Mouse (Mus musculus): Measurements from ENCODE around the gene Ddr2. TPM values are rescaled to one million over a fixed set of nuclear protein-coding genes. Genes with fewer than 3 reads are reported as not detected.
"Not testable (repeated sequence)": the region's sequence is repeated elsewhere in the genome, so short reads cannot be mapped to it uniquely, and the experiment has no call there.

The Ddr2 gene
- polyA plus RNA-seq, 1 experiment from 2014 or later, result 85.2 TPM

GRCm38 (mm10) chr1:170008432-170009220 lies 101.9 kb downstream of the Ddr2 start:
- Histone ChIP-seq H3K4me3 (ENCODE audit: low read depth, low read length) (no peak overlapping the region), H3K36me3 (ENCODE audit: control insufficient read depth, insufficient read depth, low read length) (peaks cover 22% of the 10 kb centered on the region), H3K27me3 (replicated peaks; ENCODE audit: control insufficient read depth, insufficient read depth, low read length) (no peaks in the 10 kb centered on the region), H3K9ac (ENCODE audit: low read depth, low read length) (no peak overlapping the region), H3K27ac (replicated peaks; ENCODE audit: low read depth, low read length) (no peak overlapping the region), H3K4me2 (ENCODE audit: low read depth, low read length) (no peak overlapping the region), H3K9me3 (ENCODE audit: control insufficient read depth, low read length) (no peaks in the 10 kb centered on the region), H3K4me1 (ENCODE audit: control insufficient read depth, insufficient read depth, low read length) (no peaks in the 10 kb centered on the region)
- 83% methylated on average over 13 of the region's 13 CpGs for WGBS
- no peak for ATAC-seq (ENCODE audit: low read depth)
- no peak for DNase-seq (ENCODE audit: low spot score)

- Histone ChIP-seq H3K9ac (ENCODE audit: low read depth, low read length) (no peak overlapping the region), H3K36me3 (ENCODE audit: control insufficient read depth, insufficient read depth, low read length) (peaks cover 37% of the 10 kb centered on the region), H3K9me3 (ENCODE audit: control insufficient read depth, low read length) (no peaks in the 10 kb centered on the region), H3K27me3 (replicated peaks; ENCODE audit: control insufficient read depth, insufficient read depth, low read length) (no peaks in the 10 kb centered on the region), H3K4me1 (ENCODE audit: control insufficient read depth, insufficient read depth, low read length) (no peaks in the 10 kb centered on the region), H3K27ac (replicated peaks; ENCODE audit: low read depth, low read length) (no peak overlapping the region), H3K4me2 (ENCODE audit: low read depth, low read length) (no peak overlapping the region), H3K4me3 (ENCODE audit: low read depth, low read length) (no peak overlapping the region)
- 50% methylated on average over 5 of the region's 5 CpGs for WGBS
- peak; percentile 44 for DNase-seq (ENCODE audit: low spot score)
- ATAC-seq (ENCODE audit: low read depth), result no peak
Measured at GRCm38 (mm10) chr1:170006516-170006915, 104.0 kb downstream of the Ddr2 start.

GRCm38 (mm10) chr1:170005297-170005696 lies 105.3 kb downstream of the Ddr2 start:
- peaks cover 47% of the 10 kb centered on the region for H3K36me3 ChIP-seq (ENCODE audit: control insufficient read depth, insufficient read depth, low read length)
- DNase-seq (ENCODE audit: low spot score) (no peak), ATAC-seq (ENCODE audit: low read depth) (no peak)
- no peak overlapping the region for H3K4me2 ChIP-seq (ENCODE audit: low read depth, low read length)
- no peaks in the 10 kb centered on the region for H3K9me3 ChIP-seq (ENCODE audit: control insufficient read depth, low read length)
- no peak overlapping the region for H3K9ac ChIP-seq (ENCODE audit: low read depth, low read length)
- no peaks in the 10 kb centered on the region for H3K27me3 ChIP-seq (replicated peaks; ENCODE audit: control insufficient read depth, insufficient read depth, low read length)
- H3K4me3 ChIP-seq (ENCODE audit: low read depth, low read length), result no peak overlapping the region
- WGBS, result 72% methylated on average over 3 of the region's 3 CpGs
- H3K4me1 ChIP-seq (ENCODE audit: control insufficient read depth, insufficient read depth, low read length), result no peaks in the 10 kb centered on the region
- no peak overlapping the region for H3K27ac ChIP-seq (replicated peaks; ENCODE audit: low read depth, low read length)

GRCm38 (mm10) chr1:169993901-169994300 lies 116.7 kb downstream of the Ddr2 start:
- H3K4me1 ChIP-seq (ENCODE audit: control insufficient read depth, insufficient read depth, low read length); H3K27ac ChIP-seq (replicated peaks; ENCODE audit: low read depth, low read length); H3K4me2 ChIP-seq (ENCODE audit: low read depth, low read length); H3K9ac ChIP-seq (ENCODE audit: low read depth, low read length); DNase-seq (ENCODE audit: low spot score); ATAC-seq (ENCODE audit: low read depth); H3K9me3 ChIP-seq (ENCODE audit: control insufficient read depth, low read length); H3K4me3 ChIP-seq (ENCODE audit: low read depth, low read length); H3K27me3 ChIP-seq (replicated peaks; ENCODE audit: control insufficient read depth, insufficient read depth, low read length): not testable (repeated sequence)
- WGBS, result 93% methylated on average over 6 of the region's 6 CpGs
- peaks cover 56% of the 10 kb centered on the region for H3K36me3 ChIP-seq (ENCODE audit: control insufficient read depth, insufficient read depth, low read length)

- Histone ChIP-seq H3K9ac (ENCODE audit: low read depth, low read length) (no peak overlapping the region), H3K36me3 (ENCODE audit: control insufficient read depth, insufficient read depth, low read length) (peaks cover 52% of the 10 kb centered on the region), H3K4me2 (ENCODE audit: low read depth, low read length) (no peak overlapping the region), H3K27me3 (replicated peaks; ENCODE audit: control insufficient read depth, insufficient read depth, low read length) (no peaks in the 10 kb centered on the region), H3K27ac (replicated peaks; ENCODE audit: low read depth, low read length) (peak overlapping the region; percentile 41; the same call in 1 of the 2 replicates), H3K4me1 (ENCODE audit: control insufficient read depth, insufficient read depth, low read length) (no peaks in the 10 kb centered on the region), H3K9me3 (ENCODE audit: control insufficient read depth, low read length) (no peaks in the 10 kb centered on the region), H3K4me3 (ENCODE audit: low read depth, low read length) (no peak overlapping the region)
- ATAC-seq (ENCODE audit: low read depth) (peak; percentile 65; the same call in 1 of the 2 replicates), DNase-seq (ENCODE audit: low spot score) (peak; percentile 80)
- WGBS, result 30% methylated on average over 1 of the region's 1 CpGs
Measured at GRCm38 (mm10) chr1:169986166-169986565, 124.4 kb downstream of the Ddr2 start.

GRCm38 (mm10) chr1:169977621-169978020 lies 132.9 kb downstream of the Ddr2 start:
- Histone ChIP-seq H3K27me3 (replicated peaks; ENCODE audit: control insufficient read depth, insufficient read depth, low read length) (no peaks in the 10 kb centered on the region), H3K4me1 (ENCODE audit: control insufficient read depth, insufficient read depth, low read length) (no peaks in the 10 kb centered on the region), H3K4me3 (ENCODE audit: low read depth, low read length) (no peak overlapping the region), H3K27ac (replicated peaks; ENCODE audit: low read depth, low read length) (no peak overlapping the region), H3K9me3 (ENCODE audit: control insufficient read depth, low read length) (no peaks in the 10 kb centered on the region), H3K4me2 (ENCODE audit: low read depth, low read length) (no peak overlapping the region), H3K36me3 (ENCODE audit: control insufficient read depth, insufficient read depth, low read length) (peaks cover 54% of the 10 kb centered on the region), H3K9ac (ENCODE audit: low read depth, low read length) (no peak overlapping the region)
- 91% methylated on average over 4 of the region's 4 CpGs for WGBS
- DNase-seq (ENCODE audit: low spot score), result no peak
- no peak for ATAC-seq (ENCODE audit: low read depth)

- DNase-seq (ENCODE audit: low spot score) (no peak), ATAC-seq (ENCODE audit: low read depth) (no peak)
- H3K4me2 ChIP-seq (ENCODE audit: low read depth, low read length), result no peak overlapping the region
- peaks cover 10% of the 10 kb centered on the region; the same call in 1 of the 2 replicates for H3K4me1 ChIP-seq (ENCODE audit: control insufficient read depth, insufficient read depth, low read length)
- H3K36me3 ChIP-seq (ENCODE audit: control insufficient read depth, insufficient read depth, low read length), result peaks cover 30% of the 10 kb centered on the region
- no peak overlapping the region for H3K27ac ChIP-seq (replicated peaks; ENCODE audit: low read depth, low read length)
- H3K27me3 ChIP-seq (replicated peaks; ENCODE audit: control insufficient read depth, insufficient read depth, low read length), result no peaks in the 10 kb centered on the region
- WGBS, result 77% methylated on average over 2 of the region's 2 CpGs
- no peak overlapping the region for H3K4me3 ChIP-seq (ENCODE audit: low read depth, low read length)
- no peak overlapping the region for H3K9ac ChIP-seq (ENCODE audit: low read depth, low read length)
- no peaks in the 10 kb centered on the region for H3K9me3 ChIP-seq (ENCODE audit: control insufficient read depth, low read length)
Measured at GRCm38 (mm10) chr1:169971998-169972397, 138.6 kb downstream of the Ddr2 start.

GRCm38 (mm10) chr1:169970936-169971335 lies 139.6 kb downstream of the Ddr2 start:
- ATAC-seq (ENCODE audit: low read depth) (no peak), DNase-seq (ENCODE audit: low spot score) (no peak)
- H3K36me3 ChIP-seq (ENCODE audit: control insufficient read depth, insufficient read depth, low read length), result peaks cover 28% of the 10 kb centered on the region; the same call in 1 of the 2 replicates
- H3K27ac ChIP-seq (replicated peaks; ENCODE audit: low read depth, low read length), result no peak overlapping the region
- H3K4me1 ChIP-seq (ENCODE audit: control insufficient read depth, insufficient read depth, low read length), result peaks cover 10% of the 10 kb centered on the region; the same call in 1 of the 2 replicates
- H3K27me3 ChIP-seq (replicated peaks; ENCODE audit: control insufficient read depth, insufficient read depth, low read length), result no peaks in the 10 kb centered on the region
- 90% methylated on average over 4 of the region's 4 CpGs for WGBS
- no peak overlapping the region for H3K4me3 ChIP-seq (ENCODE audit: low read depth, low read length)
- H3K9ac ChIP-seq (ENCODE audit: low read depth, low read length), result no peak overlapping the region
- H3K4me2 ChIP-seq (ENCODE audit: low read depth, low read length), result no peak overlapping the region
- no peaks in the 10 kb centered on the region for H3K9me3 ChIP-seq (ENCODE audit: control insufficient read depth, low read length)

- no peaks in the 10 kb centered on the region for H3K9me3 ChIP-seq (ENCODE audit: control insufficient read depth, low read length)
- H3K36me3 ChIP-seq (ENCODE audit: control insufficient read depth, insufficient read depth, low read length), result peaks cover 26% of the 10 kb centered on the region
- peak overlapping the region; percentile 85 for H3K27ac ChIP-seq (replicated peaks; ENCODE audit: low read depth, low read length)
- ATAC-seq (ENCODE audit: low read depth) (peak; percentile 57), DNase-seq (ENCODE audit: low spot score) (no peak)
- peaks cover 10% of the 10 kb centered on the region; the same call in 1 of the 2 replicates for H3K4me1 ChIP-seq (ENCODE audit: control insufficient read depth, insufficient read depth, low read length)
- WGBS, result 1% methylated on average over 9 of the region's 9 CpGs
- peak overlapping the region; percentile 70 for H3K4me2 ChIP-seq (ENCODE audit: low read depth, low read length)
- peak overlapping the region; percentile 58 for H3K4me3 ChIP-seq (ENCODE audit: low read depth, low read length)
- H3K9ac ChIP-seq (ENCODE audit: low read depth, low read length), result peak overlapping the region; percentile 64
- no peaks in the 10 kb centered on the region for H3K27me3 ChIP-seq (replicated peaks; ENCODE audit: control insufficient read depth, insufficient read depth, low read length)
Measured at GRCm38 (mm10) chr1:169969516-169969886, 141.1 kb downstream of the Ddr2 start.
